Mouse (Mus musculus) inflammation-experienced regulatory T-cells, adult 16 weeks (primary cell): Measurements from ENCODE around the gene Crip1. TPM values are rescaled to one million over a fixed set of nuclear protein-coding genes. Genes with fewer than 3 reads are reported as not detected.

Source experiments
- polyA plus RNA-seq: library from polyadenylated mRNA; unstranded; fragments of 100-300 nt; shearing (Covaris generic); gene quantifications from one replicate; pipeline ENCODE4 v1.2.1, GENCODE M21; 2017

Gene Crip1
- polyA plus RNA-seq = 1,025 TPM

DNA sequence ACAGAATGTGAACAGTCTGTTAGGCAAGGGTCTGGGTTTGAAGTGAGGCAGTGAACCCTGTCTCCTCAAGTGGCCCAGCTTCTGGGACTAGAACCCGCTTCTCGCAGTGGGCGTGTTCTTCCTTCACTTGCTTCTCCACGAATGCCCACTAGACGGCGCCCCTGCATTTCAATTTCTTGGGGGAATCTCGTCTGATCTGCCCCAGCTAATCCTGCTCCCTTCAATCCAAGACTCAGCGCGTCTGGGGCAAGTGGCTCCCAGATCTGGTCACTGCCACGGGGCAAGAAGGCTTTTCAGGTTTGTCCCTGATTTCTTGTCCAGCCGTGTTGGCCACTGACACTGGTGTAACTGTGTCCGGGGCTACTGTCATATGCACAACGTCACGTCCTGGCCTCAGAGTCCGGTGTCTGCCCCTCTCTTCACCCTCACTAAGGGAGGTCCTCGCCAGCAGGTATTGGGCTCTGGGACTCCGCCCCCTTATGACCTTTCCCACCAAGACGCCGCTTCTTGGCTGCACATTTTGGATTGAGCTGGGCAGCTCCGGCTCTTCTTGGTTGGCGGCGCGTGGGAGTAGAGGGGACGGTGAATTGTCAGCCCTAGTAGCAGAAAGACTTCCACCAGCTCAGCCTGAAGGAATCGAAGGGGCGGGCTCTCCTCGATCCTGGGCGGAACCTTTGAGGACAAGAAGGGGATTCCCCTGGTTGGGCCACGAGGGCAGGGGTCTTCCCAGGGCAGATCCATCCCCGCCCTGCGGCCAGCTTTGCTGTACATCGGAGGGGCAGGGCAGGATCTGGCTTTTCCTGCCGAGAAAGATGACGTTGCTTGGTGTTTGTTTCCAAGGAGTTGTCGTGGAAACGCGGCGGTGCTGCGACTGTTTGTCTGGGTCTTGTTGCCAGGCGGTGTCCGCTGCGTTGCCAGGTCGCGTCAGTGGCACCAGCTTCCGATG, at the start of gene Crip1:
Gene Crip1 (plus strand): TSS at position 205 of the 946 bp plus-strand sequence.

DNA sequence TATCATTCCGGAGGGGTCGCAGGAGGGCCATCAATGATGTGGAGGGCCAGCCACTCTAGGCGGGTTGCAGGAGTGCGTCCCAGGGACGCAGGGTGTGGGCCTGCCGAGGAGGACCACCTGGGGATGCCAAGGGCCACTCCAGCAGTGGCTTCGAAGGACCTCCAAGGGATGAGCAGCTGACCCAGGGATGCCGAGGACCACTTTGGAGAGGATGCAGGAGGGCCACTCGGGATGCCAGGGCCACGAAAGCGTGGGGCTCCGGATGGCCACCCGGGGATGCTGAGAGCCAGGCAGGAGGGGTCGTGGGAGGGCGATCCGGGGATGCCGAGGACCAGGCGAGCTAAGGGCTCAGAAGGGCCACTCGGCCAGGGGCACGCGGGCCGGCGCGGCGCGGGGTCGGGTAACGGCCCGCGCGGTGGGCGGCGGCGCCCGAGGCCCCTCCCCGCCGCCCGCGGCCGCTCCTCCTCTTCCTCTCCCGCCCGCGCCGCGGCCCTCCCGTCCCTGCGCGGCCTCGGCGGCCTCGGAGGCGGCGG, 48.3 kb upstream of the Crip1 start, which contains the start of gene Mta1:
Gene Mta1 (plus strand): TSS at position 530 of the 533 bp plus-strand sequence.

DNA sequence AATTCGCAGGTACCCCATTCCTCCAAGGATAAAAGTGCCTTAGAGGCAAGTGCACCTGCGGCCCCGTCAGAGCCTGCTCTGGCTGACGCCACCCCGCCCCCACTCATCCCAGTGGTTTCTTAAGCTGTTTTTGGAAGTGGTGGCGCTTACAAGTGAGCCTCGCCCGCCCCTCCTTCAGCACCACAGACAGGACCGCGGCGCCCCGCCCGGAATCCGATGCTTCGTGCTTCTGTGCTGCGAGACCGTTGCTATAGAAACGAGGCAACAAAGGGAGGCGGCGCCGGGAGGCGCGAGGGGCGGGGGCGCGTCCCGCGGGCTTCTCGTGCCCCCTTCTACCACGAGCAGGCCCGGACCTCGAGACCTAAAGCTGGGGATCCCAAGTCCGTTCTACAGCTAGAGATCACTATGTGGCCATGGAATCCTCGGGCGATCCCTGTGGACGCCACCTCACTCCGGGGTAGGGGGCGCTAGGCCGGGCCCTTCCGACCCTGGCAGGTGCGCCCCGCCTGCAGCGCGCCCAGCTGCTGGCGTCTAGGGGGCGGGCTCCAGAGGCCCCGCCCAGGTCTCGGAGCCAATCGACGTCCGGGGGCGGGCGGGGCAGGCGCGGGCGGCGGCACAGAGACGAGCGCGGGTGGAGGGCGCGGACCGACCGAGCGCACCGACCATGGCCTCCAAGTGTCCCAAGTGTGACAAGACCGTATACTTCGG, 6.1 kb upstream of the Crip1 start, which contains the start of gene Crip2:
Gene Crip2 (plus strand): TSS at position 329 of the 708 bp plus-strand sequence.

DNA sequence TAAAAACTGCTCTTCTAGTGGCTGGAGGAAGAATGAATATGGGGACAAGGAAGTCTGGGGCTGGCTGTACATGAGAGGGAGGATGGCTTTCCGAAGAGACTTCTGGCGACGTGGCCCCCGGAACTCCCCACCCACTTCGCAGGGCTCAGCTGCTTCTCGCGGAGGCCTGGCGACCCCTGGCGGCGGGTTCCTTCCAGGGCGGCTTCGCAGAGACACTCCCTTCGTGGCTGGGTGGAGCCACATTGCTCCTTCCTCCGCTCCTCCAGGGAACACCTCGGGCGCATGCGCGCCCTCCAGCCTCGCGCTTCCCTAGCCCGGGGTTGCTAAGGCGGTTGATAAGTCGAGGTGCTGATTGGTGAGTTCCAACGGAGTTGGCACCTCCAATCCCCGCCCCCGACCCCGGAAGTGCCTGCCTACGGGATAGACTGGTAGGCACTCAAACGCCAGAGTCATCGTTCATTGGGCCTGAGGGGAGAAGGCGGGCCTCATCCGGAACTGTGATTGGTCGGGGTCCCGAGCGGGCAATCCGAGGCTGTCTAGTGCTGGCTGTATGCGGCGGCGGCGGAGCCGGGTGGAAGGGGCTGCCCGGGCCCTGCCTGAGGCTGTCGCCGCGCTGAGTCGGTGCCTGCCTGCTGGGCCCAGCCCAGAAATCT, 9.9 kb downstream of the Crip1 start, which contains the start of gene Tedc1:
Gene Tedc1 (plus strand): TSS at position 535 of the 653 bp plus-strand sequence.

DNA sequence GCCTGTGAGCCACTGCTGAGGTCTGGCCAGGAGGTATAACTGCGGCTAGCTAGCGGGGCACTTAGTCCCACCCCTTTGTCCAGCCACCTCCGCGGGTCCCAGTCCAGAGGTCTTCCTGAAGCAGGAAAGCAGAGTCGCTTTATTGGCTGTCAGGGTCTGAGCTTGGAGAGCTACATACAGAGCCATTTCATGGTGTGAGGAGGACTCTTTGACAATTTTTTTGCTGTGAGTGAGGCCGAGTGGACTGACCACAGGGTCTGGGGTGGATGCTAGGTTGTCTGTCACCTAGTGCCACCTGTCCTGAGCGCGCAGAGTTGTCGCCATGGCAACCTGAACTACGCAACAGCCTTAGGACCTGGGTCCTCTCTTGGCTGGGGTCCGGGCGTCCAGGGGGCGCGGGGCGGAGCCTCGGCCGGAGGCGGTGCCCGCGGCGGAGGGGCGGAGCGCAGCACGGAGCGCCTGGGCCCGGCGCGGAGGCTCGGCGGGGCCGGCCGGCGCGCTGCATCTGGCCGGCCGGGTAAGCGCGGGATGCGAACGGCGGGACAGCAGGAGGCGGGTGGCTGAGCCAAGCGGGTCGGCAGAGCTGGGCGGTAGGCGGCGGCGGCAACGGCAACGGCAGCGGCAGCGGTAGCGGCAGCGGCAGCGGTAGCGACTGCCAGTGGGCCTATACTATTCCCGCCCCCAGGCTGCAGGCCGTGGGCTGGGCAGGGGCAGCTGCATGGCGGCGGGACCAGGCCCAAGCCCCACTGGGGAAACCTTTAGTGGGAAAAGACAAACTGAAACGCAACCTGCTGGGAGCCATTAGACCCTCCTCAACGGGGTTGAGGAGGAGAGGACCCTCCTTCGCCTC, 39.6 kb downstream of the Crip1 start, which contains the start of gene Tmem121:
Gene Tmem121 (plus strand): TSS at position 489 of the 850 bp plus-strand sequence.

Other genes starting within 250 kb of the Crip1 start
- 2.0 TPM for gene Jag2, start 216.5 kb upstream of the Crip1 start, polyA plus RNA-seq
- gene Nudt14, start 204.2 kb upstream of the Crip1 start, polyA plus RNA-seq = 46.4 TPM
- 11.6 TPM for gene Btbd6, start 169.8 kb upstream of the Crip1 start, polyA plus RNA-seq
- gene Brf1, start 145.6 kb upstream of the Crip1 start, polyA plus RNA-seq = 26.1 TPM
- gene Pacs2, start 131.8 kb upstream of the Crip1 start, polyA plus RNA-seq = 6.3 TPM
- not detected for gene Tex22, start 71.8 kb upstream of the Crip1 start, polyA plus RNA-seq
- 3.1 TPM for gene Mta1, start 48.0 kb upstream of the Crip1 start, polyA plus RNA-seq
- 9.0 TPM for gene Crip2, start 6.1 kb upstream of the Crip1 start, polyA plus RNA-seq
- 10.8 TPM for gene Tedc1, start 10.1 kb downstream of the Crip1 start, polyA plus RNA-seq
- gene Tmem121, start 39.6 kb downstream of the Crip1 start, polyA plus RNA-seq = not detected